Mouse (Mus musculus): ENCODE data around the gene Tmem117.

The Tmem117 gene

DNA sequence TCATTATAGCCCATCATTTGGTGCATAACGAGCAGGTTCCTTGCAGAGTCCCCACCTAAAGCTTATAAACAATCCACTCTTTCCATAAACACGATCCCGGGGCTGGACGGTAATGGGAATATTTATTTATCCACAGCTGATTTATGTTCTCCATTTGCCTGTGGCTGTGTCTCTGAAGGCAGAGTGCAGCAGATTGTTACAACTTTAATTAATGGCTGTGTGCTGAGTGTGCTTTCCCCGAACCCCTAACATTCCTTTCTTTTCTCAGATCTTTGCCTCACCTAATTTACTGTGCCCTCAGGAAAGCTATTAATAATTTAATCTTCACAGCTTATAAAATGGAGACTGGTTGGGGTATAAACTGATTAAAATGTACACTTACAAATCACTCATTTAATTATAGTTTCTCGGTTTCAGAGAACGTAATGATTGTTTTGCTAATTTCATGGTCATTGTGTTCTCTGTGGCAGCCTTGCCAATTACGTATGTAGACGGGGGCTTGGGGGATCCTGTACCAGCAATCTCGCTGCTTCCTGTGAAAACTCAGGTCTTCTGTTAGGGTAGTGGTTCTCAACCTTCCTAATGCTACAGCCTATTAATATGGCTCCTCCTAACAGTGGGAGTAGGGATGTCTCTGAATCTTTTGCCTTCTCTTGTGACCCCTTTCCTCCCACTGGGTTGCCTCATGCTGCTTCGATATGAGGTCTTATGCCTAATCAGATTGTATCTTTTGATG, 275.8 kb downstream of the Tmem117 start:
- DNase-seq, result no peak

- DNase-seq, result no peak
Observed at GRCm38 (mm10) chr15:94921672-94922071, 292.6 kb downstream of the Tmem117 start.

GRCm38 (mm10) chr15:94927986-94928385, 299.0 kb downstream of the Tmem117 start:
- no peak for DNase-seq

DNA sequence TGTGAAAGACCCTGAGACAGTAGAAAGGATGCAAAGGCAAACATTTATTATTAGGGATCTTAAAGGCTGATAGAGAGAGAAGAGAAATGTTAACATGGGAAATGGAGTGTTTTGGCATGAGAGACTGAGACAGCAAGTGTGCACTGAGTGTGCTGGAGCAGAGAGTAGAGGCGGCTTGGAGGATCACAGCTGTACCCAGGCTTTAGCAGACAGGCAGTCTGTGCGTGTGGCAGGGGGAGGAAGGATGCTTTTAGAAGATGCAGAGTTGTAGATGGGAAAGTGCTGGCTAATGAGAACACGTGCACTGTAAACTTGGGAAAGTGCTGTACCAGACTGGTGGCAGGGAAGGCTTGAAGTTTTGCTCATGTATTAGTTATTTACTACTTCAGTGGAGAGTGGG, 301.7 kb downstream of the Tmem117 start:
- no peak for DNase-seq

DNA sequence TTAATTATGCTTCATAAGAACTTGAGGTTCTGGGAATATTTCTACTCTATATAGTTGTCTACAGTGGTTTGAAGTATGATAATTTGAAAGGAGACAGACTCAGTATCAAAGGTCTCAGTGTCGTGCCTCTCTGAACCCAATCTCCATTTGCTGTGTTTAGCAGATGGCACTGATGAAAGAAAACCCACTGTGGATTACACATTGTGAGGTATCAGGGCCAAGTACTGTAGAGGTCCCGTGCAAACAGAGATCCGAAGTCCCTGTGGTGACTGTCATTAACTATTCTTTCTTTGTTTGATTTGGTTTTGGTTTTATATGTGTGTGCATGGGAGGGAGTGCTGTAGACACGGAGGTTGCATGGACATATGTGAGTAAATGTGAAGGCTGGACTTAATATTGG, 304.0 kb downstream of the Tmem117 start:
- no peak for DNase-seq

DNA sequence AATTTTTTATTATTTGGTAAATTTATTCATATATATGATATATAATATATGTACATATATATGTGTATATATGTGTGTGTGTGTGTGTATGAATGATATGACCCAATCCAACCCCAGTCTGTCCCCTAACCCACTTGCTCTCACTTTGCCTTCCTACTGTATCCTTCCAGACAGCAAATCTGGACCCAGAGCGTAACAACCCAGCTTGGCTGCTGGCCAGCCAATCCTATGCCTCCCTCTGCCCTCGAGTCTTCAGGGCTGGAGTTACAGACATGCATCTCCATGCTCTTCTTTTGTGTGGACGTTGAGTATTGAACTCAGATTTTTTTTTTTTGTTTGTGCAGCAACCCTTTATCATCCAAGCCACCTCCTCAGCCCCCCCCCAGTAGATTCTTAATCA, 304.4 kb downstream of the Tmem117 start:
- DNase-seq, result no peak

GRCm38 (mm10) chr15:94941954-94942353, 312.9 kb downstream of the Tmem117 start:
- no peak for DNase-seq

DNA sequence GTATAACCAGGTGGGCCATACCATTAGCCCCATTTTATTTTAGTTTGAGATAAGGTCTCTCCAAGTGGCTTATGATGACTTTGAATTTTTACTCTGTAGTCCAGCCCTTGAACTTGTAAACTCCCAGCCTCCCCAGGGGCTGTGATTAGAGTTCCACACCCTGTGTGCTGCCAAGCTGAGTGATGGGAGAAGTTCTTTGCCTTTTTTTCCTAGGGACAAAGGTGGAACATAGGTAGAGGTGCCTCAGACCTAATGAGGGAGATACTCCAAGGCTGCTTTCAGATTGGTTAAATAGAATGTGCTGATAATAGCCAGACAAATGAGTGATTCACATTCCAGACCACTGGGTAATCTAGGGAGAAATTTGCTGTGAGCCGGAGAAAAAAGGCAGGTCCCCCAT, 313.4 kb downstream of the Tmem117 start:
- no peak for DNase-seq

DNA sequence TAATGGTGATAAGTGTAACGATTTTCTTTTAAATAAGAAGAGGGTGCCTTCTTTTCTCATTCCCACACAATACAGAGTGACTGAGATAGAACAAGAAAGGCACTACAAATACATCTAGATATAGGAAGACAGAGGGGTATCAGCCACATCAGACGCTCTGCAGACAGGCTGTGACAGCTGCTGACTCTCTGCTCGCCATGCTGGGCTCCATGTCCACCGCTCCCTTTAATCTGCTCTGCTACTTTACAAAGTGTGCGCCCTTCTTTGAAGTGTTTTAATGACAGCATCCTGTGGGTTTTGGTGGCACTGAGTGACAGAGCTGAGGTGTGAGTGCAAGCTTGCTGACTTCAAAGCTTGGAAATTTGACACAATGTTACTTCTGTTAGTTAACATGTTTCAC, 314.9 kb downstream of the Tmem117 start:
- no peak for DNase-seq

DNA sequence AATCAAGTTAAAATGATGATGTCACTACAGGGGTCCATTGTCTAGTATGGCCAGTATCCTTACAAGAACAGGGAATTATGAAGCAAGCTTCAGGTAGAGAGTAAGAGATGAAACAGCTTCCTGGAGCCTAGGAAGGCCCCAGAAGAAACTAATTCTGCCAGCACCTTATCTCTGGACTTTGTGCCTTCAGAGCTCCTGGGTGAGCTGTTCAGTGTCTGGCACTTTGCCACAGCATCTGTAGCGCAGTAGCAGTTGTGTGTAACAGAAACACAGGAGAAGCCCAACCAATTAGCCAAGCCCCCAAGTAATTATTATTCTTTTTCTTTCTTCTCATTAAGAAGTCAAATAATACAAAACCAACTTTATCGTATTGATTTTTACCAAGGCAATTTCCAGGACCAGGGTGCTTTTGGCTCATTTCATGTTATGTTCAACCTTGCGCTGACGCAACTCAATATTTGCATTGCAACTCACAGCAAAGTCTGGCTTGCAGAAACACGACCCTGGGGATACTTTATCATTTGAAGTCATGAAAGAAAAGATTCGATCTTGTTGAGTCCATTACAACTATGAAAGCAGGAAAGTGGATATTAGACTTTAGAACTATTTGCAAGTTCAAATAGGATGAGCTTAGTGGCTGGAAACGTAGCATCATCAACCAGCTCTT, 322.5 kb downstream of the Tmem117 start:
- DNase-seq, result no peak

GRCm38 (mm10) chr15:94956697-94957096, 327.7 kb downstream of the Tmem117 start:
- DNase-seq, result no peak

DNA sequence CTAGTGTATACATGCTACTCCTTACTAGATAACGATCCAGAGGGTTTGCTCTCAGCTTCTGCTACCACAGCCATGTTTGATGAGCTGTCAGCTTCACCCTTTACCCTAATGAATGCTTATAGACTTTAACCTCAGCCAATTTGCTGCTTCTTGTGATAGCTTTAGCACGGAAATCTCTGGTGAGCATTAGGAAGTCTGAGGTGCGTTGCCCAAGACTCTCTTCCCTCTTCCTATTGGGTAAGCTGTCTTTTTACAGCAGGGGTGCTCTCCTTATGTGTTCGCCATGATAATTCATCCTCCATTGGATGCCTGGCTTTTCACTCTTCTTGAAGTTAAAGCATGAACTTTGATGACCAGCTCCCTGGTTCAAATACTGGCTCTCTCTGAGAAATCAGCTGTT, 328.2 kb downstream of the Tmem117 start:
- DNase-seq, result no peak

DNA sequence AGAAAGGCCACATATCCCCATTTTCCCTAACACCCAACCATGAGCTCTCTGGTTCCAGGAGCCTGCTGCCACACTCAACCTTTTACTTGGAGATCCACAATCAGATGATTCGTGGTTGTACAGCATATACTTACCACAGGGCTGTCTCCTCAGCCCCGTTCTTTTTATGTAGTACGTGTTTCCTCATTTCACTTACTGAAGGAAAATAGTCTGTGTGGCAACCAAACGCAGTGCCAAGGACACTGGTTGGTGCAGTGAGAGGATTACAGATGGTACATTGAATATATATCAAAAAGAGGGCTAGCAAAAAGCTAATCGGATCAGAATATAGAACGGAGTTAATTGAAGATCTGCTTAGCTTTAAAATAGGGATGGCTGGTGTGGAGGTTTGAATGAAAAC, 338.0 kb downstream of the Tmem117 start:
- DNase-seq, result peak; percentile 64

DNA sequence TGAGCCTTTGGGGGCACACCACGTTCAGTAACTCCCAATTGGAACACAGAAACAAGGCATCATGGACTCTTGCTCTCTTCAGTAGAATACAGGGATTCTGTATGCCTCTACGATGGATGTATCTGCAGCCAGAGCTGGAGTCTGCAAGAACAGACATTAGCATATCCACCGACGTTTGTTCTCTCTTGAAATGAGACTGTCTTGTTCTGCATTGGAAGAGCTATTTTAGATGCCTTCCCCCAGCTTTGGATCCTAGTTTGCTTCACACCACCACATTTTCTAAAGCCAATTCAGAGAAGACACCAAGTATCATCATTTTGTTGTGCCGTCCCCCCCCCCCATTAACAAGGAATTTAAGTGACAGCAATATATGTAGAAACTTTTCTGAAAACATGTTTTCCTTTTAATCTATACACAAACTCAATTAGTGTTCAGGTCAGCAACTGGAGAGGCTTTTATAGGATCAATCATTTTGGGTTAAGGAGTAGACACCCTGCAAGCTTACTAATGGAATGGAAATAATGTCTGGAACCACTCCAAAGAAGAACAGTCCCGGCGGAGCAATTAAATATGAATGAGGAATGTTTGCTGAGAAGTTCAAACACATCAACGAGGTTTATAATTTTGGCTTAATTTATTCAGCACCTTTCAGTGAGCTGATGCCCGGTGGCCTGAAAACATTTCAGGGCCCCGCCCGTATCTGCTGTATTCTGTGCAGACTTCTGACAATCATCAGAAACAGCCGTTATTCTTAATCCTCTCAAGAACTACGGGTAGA, 339.6 kb downstream of the Tmem117 start:
- peak; percentile 37 for DNase-seq

DNA sequence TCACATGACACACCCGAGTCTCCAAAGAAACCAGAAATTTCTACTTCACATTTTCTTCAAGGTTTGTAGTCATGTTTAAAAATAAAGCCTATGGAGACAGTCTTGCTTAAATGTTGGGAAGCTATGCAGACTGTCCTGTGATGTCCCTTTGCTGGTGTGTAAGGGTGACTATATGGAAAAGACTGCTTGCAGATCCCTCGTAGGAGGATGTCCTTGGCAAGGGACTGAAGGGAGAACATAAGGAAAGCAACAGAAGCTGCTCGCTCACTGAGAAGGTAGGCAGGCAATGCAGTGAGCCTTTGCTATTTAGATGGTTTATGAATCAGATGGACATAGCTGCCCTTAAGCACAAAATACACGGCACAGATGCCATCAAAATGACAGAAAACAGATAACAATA, 352.8 kb downstream of the Tmem117 start:
- no peak for DNase-seq

DNA sequence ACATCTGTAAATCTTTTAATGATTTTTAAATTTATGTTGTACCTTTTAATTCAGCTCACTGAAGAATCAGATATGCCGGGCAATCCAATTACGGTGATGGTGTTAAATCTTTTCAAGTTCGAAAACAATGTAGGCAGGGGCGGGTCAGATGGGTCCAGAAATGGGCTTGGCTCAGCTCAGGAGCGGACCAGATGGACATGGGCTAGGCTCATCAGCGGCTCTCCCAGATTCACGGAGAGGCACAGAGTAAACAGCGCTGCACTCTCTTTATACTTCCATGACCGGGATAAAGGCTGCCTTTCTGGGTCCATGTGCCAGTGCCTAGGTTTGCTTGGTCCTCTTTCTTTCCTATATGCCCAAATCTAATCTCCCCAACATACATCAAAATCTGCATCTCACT, 366.3 kb downstream of the Tmem117 start:
- DNase-seq, result no peak

DNA sequence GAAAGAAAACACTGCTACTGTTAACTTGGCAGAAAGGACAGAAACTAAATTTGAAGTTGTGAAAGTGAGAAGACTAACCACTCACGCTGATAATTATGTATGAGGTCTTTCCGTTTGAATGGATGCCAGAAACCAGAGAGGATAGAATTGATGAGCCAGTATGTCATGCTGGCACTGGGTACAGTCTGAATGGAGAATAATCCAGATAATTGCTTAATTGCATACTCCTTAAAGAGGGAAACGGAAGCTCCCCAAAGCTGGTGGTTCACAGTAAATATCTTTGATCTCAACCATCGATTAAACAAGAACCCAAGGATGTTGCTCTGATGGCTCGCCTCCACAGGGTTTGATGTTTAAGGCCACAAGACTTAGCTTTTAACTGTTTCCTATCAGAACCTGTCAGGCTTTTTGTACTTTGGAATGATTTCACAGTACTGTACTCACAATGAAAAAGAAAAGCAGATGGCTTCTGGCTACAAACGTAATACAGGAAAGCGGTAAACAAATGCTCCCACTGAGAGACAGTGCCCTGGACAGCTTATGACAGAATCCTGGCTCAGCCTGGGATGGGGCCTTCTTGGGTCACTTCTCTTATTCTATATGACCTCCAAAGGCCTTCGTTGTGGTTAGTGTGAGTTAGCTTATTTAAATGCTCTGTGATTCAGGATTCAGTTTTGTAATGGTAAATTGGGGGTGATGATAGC, 376.2 kb downstream of the Tmem117 start:
- no peak for DNase-seq

- no peak for DNase-seq
Observed at GRCm38 (mm10) chr15:95022251-95022650, 393.2 kb downstream of the Tmem117 start.

- DNase-seq, result no peak
Observed at GRCm38 (mm10) chr15:95024401-95024800, 395.4 kb downstream of the Tmem117 start.

DNA sequence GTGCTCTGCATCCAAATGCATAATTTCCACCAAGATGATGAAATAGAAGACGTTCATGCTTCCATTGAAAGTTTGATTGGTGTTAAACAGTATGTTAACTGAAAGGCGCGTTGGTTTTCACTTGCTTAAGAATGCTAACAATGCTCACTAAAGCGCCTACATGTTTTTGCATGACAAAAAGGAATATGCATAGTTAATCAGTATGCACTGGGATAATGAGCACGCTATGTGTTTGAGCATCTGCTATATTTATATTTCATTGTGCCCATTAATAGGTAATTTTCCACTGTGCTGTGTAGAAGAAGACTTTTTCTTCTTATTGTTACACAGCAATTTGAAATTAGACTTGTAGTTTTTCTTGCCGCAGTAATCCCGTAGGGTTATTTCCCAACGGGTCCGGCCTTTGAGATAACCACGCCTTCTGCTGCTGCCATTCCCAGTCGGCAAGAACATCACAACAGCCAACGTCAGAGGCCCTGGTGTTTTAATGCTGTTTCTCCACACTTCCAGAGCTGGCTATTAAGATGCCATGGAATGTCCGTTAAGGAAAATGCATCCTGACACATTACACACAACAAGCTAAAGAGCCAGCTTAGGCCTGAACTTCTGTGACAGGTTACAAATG, 399.9 kb downstream of the Tmem117 start:
- no peak for DNase-seq

GRCm38 (mm10) chr15:95029487-95029875, 400.4 kb downstream of the Tmem117 start:
- no peak for DNase-seq

GRCm38 (mm10) chr15:95042437-95042836, 413.4 kb downstream of the Tmem117 start:
- no peak for DNase-seq

DNA sequence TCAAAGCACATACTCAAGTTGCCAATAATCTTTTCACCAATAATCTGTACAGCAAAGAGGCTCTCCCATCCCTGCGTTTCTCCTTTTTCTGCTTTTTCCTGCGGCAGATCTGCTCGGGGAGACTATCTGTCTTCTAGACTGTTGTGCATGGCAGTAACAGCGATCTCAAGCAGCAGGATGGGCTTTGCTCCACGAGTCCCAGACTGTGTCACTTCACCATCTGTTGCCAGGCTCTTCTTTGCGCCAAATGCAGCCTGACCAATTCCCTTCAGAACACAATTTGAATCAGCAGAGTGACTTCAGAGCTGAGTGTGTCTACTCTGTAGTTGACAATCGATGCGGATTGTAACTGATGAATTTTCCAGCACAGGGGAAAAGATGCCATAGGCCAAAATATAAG, 415.0 kb downstream of the Tmem117 start:
- DNase-seq, result no peak

Data from heart, adult 11 months (tissue).